Mouse (Mus musculus): Measurements from ENCODE around the gene Ifi211. TPM values are rescaled to one million over a fixed set of nuclear protein-coding genes. Genes with fewer than 3 reads are reported as not detected.

Ifi211 gene
- polyA plus RNA-seq, 1 experiment from 2014 or later: 1.1 TPM

Other genes starting within 250 kb of the Ifi211 start
- gene Ifi208, start 239.4 kb downstream of the Ifi211 start, polyA plus RNA-seq (2015; fragmentation: Nextera tagmentation; extraction: Ambion mirVana): 0.14 TPM in 2 replicates
- 1.1 and 1.4 TPM in 2 replicates for gene Ifi207, start 171.3 kb downstream of the Ifi211 start, polyA plus RNA-seq (2015; fragmentation: Nextera tagmentation; extraction: Ambion mirVana)
- 4.7 and 4.8 TPM in 2 replicates for gene Ifi204, start 146.1 kb downstream of the Ifi211 start, polyA plus RNA-seq (2015; fragmentation: Nextera tagmentation; extraction: Ambion mirVana)
- gene Mndal, start 29.4 kb upstream of the Ifi211 start, polyA plus RNA-seq (2015; fragmentation: Nextera tagmentation; extraction: Ambion mirVana): 4.8 and 5.4 TPM in 2 replicates
- gene Ifi203, start 29.6 kb upstream of the Ifi211 start, polyA plus RNA-seq (2015; fragmentation: Nextera tagmentation; extraction: Ambion mirVana): 1.8 and 1.9 TPM in 2 replicates
- 2.2 and 2.3 TPM in 2 replicates for gene Ifi202b, start 69.7 kb upstream of the Ifi211 start, polyA plus RNA-seq (2015; fragmentation: Nextera tagmentation; extraction: Ambion mirVana)
- gene Ifi205, start 118.8 kb upstream of the Ifi211 start, polyA plus RNA-seq (2015; fragmentation: Nextera tagmentation; extraction: Ambion mirVana): 0.44 and 0.81 TPM in 2 replicates
- 0.04 TPM in 1 of 2 replicates, not detected in the other for gene Olfr433, start 127.7 kb upstream of the Ifi211 start, polyA plus RNA-seq (2015; fragmentation: Nextera tagmentation; extraction: Ambion mirVana)
- gene Olfr432, start 136.2 kb upstream of the Ifi211 start, polyA plus RNA-seq (2015; fragmentation: Nextera tagmentation; extraction: Ambion mirVana): not detected in 2 replicates
- gene Olfr430, start 153.6 kb upstream of the Ifi211 start, polyA plus RNA-seq (2015; fragmentation: Nextera tagmentation; extraction: Ambion mirVana): not detected in 2 replicates
- gene Olfr429, start 171.3 kb upstream of the Ifi211 start, polyA plus RNA-seq (2015; fragmentation: Nextera tagmentation; extraction: Ambion mirVana): not detected in 2 replicates
- gene Olfr427, start 183.8 kb upstream of the Ifi211 start, polyA plus RNA-seq (2015; fragmentation: Nextera tagmentation; extraction: Ambion mirVana): not detected in 2 replicates
- gene Olfr231, start 208.1 kb upstream of the Ifi211 start, polyA plus RNA-seq (2015; fragmentation: Nextera tagmentation; extraction: Ambion mirVana): not detected in 2 replicates
- not detected in 2 replicates for gene Olfr424, start 218.5 kb upstream of the Ifi211 start, polyA plus RNA-seq (2015; fragmentation: Nextera tagmentation; extraction: Ambion mirVana)
- gene Olfr420, start 242.6 kb upstream of the Ifi211 start, polyA plus RNA-seq (2015; fragmentation: Nextera tagmentation; extraction: Ambion mirVana): not detected in 2 replicates

Data from stomach, embryonic 16.5 days (tissue).